Mouse (Mus musculus): ENCODE results near the gene Pde12. TPM values are rescaled to one million over a fixed set of nuclear protein-coding genes. Genes with fewer than 3 reads are reported as not detected.
"Not testable (repeated sequence)": the region's sequence is repeated elsewhere in the genome, so short reads cannot be mapped to it uniquely, and the experiment has no call there.

Pde12 gene
- total RNA-seq (2015; ENCODE audit: low replicate concordance) (2.5 and 4.0 TPM in 2 replicates), total RNA-seq (2017; ENCODE audit: low replicate concordance) (3.1 and 3.7 TPM in 2 replicates)

GRCm38 (mm10) chr14:26669292-26670073 is at the start of gene Pde12:
TSS of gene Pde12 (minus strand) at chr14:26669883.
- ATAC-seq (replicated peaks; ENCODE audit: low FRiP score, poor library complexity, severe bottlenecking), result peak; percentile 83

- ATAC-seq (replicated peaks; ENCODE audit: low FRiP score, poor library complexity, severe bottlenecking), result not testable (repeated sequence)
Measured at GRCm38 (mm10) chr14:26705246-26705645, 35.6 kb upstream of the Pde12 start.

GRCm38 (mm10) chr14:26697912-26698311 is 28.2 kb upstream of the Pde12 start:
- ATAC-seq (replicated peaks; ENCODE audit: low FRiP score, poor library complexity, severe bottlenecking), result no peak; the same call in 1 of the 2 replicates

GRCm38 (mm10) chr14:26692974-26693373 is 23.3 kb upstream of the Pde12 start, which contains the start of gene Dnah12:
TSS of gene Dnah12 (plus strand) at chr14:26693274.
- no peak for ATAC-seq (replicated peaks; ENCODE audit: low FRiP score, poor library complexity, severe bottlenecking)

GRCm38 (mm10) chr14:26691363-26691762 is 21.7 kb upstream of the Pde12 start:
- ATAC-seq (replicated peaks; ENCODE audit: low FRiP score, poor library complexity, severe bottlenecking), result no peak

GRCm38 (mm10) chr14:26690727-26691126 is 21.0 kb upstream of the Pde12 start:
- no peak for ATAC-seq (replicated peaks; ENCODE audit: low FRiP score, poor library complexity, severe bottlenecking)

GRCm38 (mm10) chr14:26675791-26676190 is 6.1 kb upstream of the Pde12 start:
- ATAC-seq (replicated peaks; ENCODE audit: low FRiP score, poor library complexity, severe bottlenecking), result peak; percentile 95

GRCm38 (mm10) chr14:26675371-26675770 is 5.7 kb upstream of the Pde12 start:
- peak; percentile 93 for ATAC-seq (replicated peaks; ENCODE audit: low FRiP score, poor library complexity, severe bottlenecking)

- ATAC-seq (replicated peaks; ENCODE audit: low FRiP score, poor library complexity, severe bottlenecking), result not testable (repeated sequence)
Measured at GRCm38 (mm10) chr14:26674476-26675169, 4.9 kb upstream of the Pde12 start.

GRCm38 (mm10) chr14:26671870-26672615 is 2.4 kb upstream of the Pde12 start:
- ATAC-seq (replicated peaks; ENCODE audit: low FRiP score, poor library complexity, severe bottlenecking), result not testable (repeated sequence)

GRCm38 (mm10) chr14:26670964-26671363 is 1.3 kb upstream of the Pde12 start:
- ATAC-seq (replicated peaks; ENCODE audit: low FRiP score, poor library complexity, severe bottlenecking), result no peak

- ATAC-seq (replicated peaks; ENCODE audit: low FRiP score, poor library complexity, severe bottlenecking), result peak; percentile 68
Measured at GRCm38 (mm10) chr14:26668371-26669291, 1.1 kb downstream of the Pde12 start.

GRCm38 (mm10) chr14:26667991-26668370 is 1.7 kb downstream of the Pde12 start:
- 0 out of 2 replicates have a peak, but pooled peaks have one; percentile 3 for ATAC-seq (replicated peaks; ENCODE audit: low FRiP score, poor library complexity, severe bottlenecking)

GRCm38 (mm10) chr14:26663851-26664250 is 5.8 kb downstream of the Pde12 start:
- no peak for ATAC-seq (replicated peaks; ENCODE audit: low FRiP score, poor library complexity, severe bottlenecking)

- ATAC-seq (replicated peaks; ENCODE audit: low FRiP score, poor library complexity, severe bottlenecking), result no peak
Measured at GRCm38 (mm10) chr14:26662488-26662887, 7.2 kb downstream of the Pde12 start.

- no peak for ATAC-seq (replicated peaks; ENCODE audit: low FRiP score, poor library complexity, severe bottlenecking)
Measured at GRCm38 (mm10) chr14:26662016-26662415, 7.7 kb downstream of the Pde12 start.

- no peak for ATAC-seq (replicated peaks; ENCODE audit: low FRiP score, poor library complexity, severe bottlenecking)
Measured at GRCm38 (mm10) chr14:26660233-26660632, 9.4 kb downstream of the Pde12 start.

- ATAC-seq (replicated peaks; ENCODE audit: low FRiP score, poor library complexity, severe bottlenecking), result no peak
Measured at GRCm38 (mm10) chr14:26658178-26658577, 11.5 kb downstream of the Pde12 start.

- ATAC-seq (replicated peaks; ENCODE audit: low FRiP score, poor library complexity, severe bottlenecking), result peak; percentile 39; the same call in 1 of the 2 replicates
Measured at GRCm38 (mm10) chr14:26651901-26652300, 17.8 kb downstream of the Pde12 start.
